Mouse (Mus musculus): ENCODE results near the gene Sim1. TPM values are rescaled to one million over a fixed set of nuclear protein-coding genes. Genes with fewer than 3 reads are reported as not detected.

The Sim1 gene
- total and polyA plus RNA-seq, 3 experiments, result not detected

DNA sequence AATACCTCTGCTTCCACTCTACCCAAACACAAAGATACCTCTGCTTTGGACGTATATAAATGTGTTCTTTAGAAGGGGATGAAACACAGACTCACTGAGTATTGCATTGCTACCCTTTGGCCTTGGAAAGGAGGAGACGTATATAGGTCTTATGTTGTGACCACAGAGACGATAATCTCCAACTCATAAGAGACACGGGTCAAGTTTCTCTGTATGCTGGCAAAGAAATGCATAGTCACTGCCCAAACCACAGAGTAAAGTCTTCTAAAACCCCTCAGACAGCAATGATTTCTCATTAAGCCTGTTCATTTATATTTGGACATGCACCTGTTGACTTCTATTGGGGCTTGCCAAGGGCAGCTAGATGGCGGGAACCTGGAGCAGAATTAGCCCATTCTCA lies 17.6 kb upstream of the Sim1 start:
- Histone ChIP-seq H3K9me3 (replicated peaks; ENCODE audit: insufficient read depth, low read length) (no peaks in the 10 kb centered on the region), H3K4me1 (ENCODE audit: control insufficient read depth in 1 of 2, insufficient read depth in 2 of 2, low read length in 2 of 2) (peaks cover 0 to 4% of the 10 kb centered on the region in 2 experiments; a peak in 1 of 4 replicates), H3K4me3 (ENCODE audit: control insufficient read depth in 1 of 2, insufficient read depth in 1 of 2, low read depth in 2 of 2, low read length in 2 of 2) (no peak overlapping the region), H3K79me2 (ENCODE audit: control insufficient read depth, insufficient read depth, low read length, poor library complexity) (no peaks in the 10 kb centered on the region), H3K27me3 (ENCODE audit: control insufficient read depth in 1 of 2, insufficient read depth in 2 of 2, low read length in 2 of 2) (peaks cover 0 to 2% of the 10 kb centered on the region in 2 experiments; a peak in 1 of 4 replicates), H3K27ac (ENCODE audit: control insufficient read depth, low read depth, low read length) (no peak overlapping the region), H3K9ac (ENCODE audit: control insufficient read depth, low read depth, low read length, poor library complexity, severe bottlenecking) (no peak overlapping the region), H3K36me3 (ENCODE audit: control insufficient read depth in 1 of 2, insufficient read depth in 2 of 2, low read length in 2 of 2) (peaks cover 0 to 5% of the 10 kb centered on the region in 2 experiments; a peak in 2 of 4 replicates)
- DNase-seq (ENCODE audit: low read depth, low spot score), result peak; percentile 6
- no peak for TF ChIP-seq HCFC1 (IDR thresholded peaks at IDR 0.05; ENCODE audit: low read depth, low read length)
- TF ChIP-seq NELFE (IDR thresholded peaks at IDR 0.05; ENCODE audit: low read depth, low read length), result no peak
- no peak for TF ChIP-seq NRF1 (IDR thresholded peaks at IDR 0.05; ENCODE audit: insufficient read depth, low read depth, low read length, poor library complexity, severe bottlenecking)

DNA sequence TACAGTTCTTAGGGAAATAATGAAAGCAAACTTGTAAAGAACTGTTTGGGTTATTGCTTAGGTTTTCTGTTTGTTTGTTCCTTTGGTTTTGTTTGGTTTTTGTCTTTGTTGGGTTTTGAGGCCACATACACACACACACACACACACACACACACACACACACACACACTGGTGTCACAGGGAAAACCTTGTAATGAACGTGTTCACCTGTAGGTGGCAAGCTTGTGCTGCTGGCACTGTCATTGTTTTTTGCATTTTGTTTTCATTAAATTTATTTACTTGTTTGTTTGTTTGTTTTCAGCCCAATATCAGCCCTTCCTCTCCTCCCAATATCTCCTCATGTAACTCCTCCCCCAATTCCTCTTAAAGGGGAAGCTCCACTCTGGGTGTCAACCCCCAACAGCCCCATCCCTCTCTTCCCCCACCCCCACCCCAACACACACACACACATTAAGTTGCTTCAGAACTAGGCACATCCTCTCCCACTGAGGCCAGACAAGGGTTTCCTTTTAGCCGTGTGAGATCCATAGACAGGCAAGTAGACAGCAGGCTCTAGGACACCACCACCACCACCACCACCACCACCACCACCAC lies 13.0 kb upstream of the Sim1 start:
- no peaks in the 10 kb centered on the region for H3K79me2 ChIP-seq (ENCODE audit: control insufficient read depth, insufficient read depth, low read length, poor library complexity)
- H3K4me3 ChIP-seq (ENCODE audit: control insufficient read depth in 1 of 2, insufficient read depth in 1 of 2, low read depth in 2 of 2, low read length in 2 of 2), result no peak overlapping the region
- H3K4me1 ChIP-seq (ENCODE audit: control insufficient read depth in 1 of 2, insufficient read depth in 2 of 2, low read length in 2 of 2), result no peaks in the 10 kb centered on the region
- H3K27me3 ChIP-seq (ENCODE audit: control insufficient read depth in 1 of 2, insufficient read depth in 2 of 2, low read length in 2 of 2), result peaks cover 0 to 2% of the 10 kb centered on the region in 2 experiments; a peak in 3 of 4 replicates
- H3K9ac ChIP-seq (ENCODE audit: control insufficient read depth, low read depth, low read length, poor library complexity, severe bottlenecking), result no peak overlapping the region
- H3K36me3 ChIP-seq (ENCODE audit: control insufficient read depth in 1 of 2, insufficient read depth in 2 of 2, low read length in 2 of 2), result no peaks in the 10 kb centered on the region
- H3K9me3 ChIP-seq (replicated peaks; ENCODE audit: insufficient read depth, low read length), result no peaks in the 10 kb centered on the region
- peak; percentile 28 for DNase-seq (ENCODE audit: low read depth, low spot score)
- TF ChIP-seq NRF1 (IDR thresholded peaks at IDR 0.05; ENCODE audit: insufficient read depth, low read depth, low read length, poor library complexity, severe bottlenecking) (no peak), MXI1 (IDR thresholded peaks at IDR 0.05; ENCODE audit: low read depth, low read length) (no peak), E2F4 (IDR thresholded peaks at IDR 0.05; ENCODE audit: borderline replicate concordance, low read depth, low read length) (no peak), GABPA (IDR thresholded peaks at IDR 0.05; ENCODE audit: low read depth, low read length) (no peak), USF2 (IDR thresholded peaks at IDR 0.05; ENCODE audit: borderline replicate concordance in 1 of 2, insufficient read depth in 1 of 2, low read depth in 1 of 2, low read length in 2 of 2) (no peak), CHD1 (IDR thresholded peaks at IDR 0.05; ENCODE audit: low read depth, low read length) (no peak), ZC3H11A (IDR thresholded peaks at IDR 0.05; ENCODE audit: low read depth, low read length) (no peak; the same call in 1 of the 2 replicates), TBP (IDR thresholded peaks at IDR 0.05; ENCODE audit: low read depth, low read length) (no peak), CTCF (IDR thresholded peaks at IDR 0.05 in 2 of 3, conservative IDR thresholded peaks at IDR 0.05 in 1 of 3; ENCODE audit: control insufficient read depth in 1 of 3, insufficient read depth in 1 of 3, low read depth in 2 of 3, low read length in 3 of 3, poor library complexity in 1 of 3, severe bottlenecking in 1 of 3) (peak; percentile 38 to 55 (median 52)), HCFC1 (IDR thresholded peaks at IDR 0.05; ENCODE audit: low read depth, low read length) (no peak), SIN3A (IDR thresholded peaks at IDR 0.05; ENCODE audit: low read length) (no peak), KAT2A (conservative IDR thresholded peaks at IDR 0.05; ENCODE audit: low read depth, low read length) (no peak), SMC3 (IDR thresholded peaks at IDR 0.05; ENCODE audit: low read depth, low read length) (peak; percentile 35), BHLHE40 (IDR thresholded peaks at IDR 0.05; ENCODE audit: borderline replicate concordance, low read depth, low read length) (no peak), MAFK (IDR thresholded peaks at IDR 0.05; ENCODE audit: borderline replicate concordance, low read depth, low read length) (no peak), RAD21 (IDR thresholded peaks at IDR 0.05; ENCODE audit: low read depth, low read length) (peak; percentile 55), ZMIZ1 (IDR thresholded peaks at IDR 0.05; ENCODE audit: low read depth, low read length) (no peak), ELF1 (IDR thresholded peaks at IDR 0.05; ENCODE audit: low read depth, low read length) (no peak), RCOR1 (IDR thresholded peaks at IDR 0.05; ENCODE audit: low read depth, low read length) (no peak), MYB (IDR thresholded peaks at IDR 0.05; ENCODE audit: low read depth, low read length) (no peak), ZKSCAN1 (IDR thresholded peaks at IDR 0.05; ENCODE audit: low read depth, low read length) (no peak), NELFE (IDR thresholded peaks at IDR 0.05; ENCODE audit: low read depth, low read length) (no peak), MYC (IDR thresholded peaks at IDR 0.05; ENCODE audit: low read depth, low read length) (no peak)
- no peak overlapping the region for H3K27ac ChIP-seq (ENCODE audit: control insufficient read depth, low read depth, low read length)
